ENCODE assay signal across 10 mouse cellular contexts in genomic region chr11:53448529-53448928, GRCm38 (mm10). TPM values are rescaled to one million over a fixed set of nuclear protein-coding genes. Genes with fewer than 3 reads are reported as not detected.
DNase-seq lines count a peak whose midpoint lies in the region.
"Had no signal": no experiment of that assay in that cellular context is flagged by ENCODE, and none has a peak within 500 bp of the region (broad histone marks: within the 10 kb centered on the region; RNA-seq: fewer than 3 reads in every experiment).

No protein-coding gene starts in this region.

- DNase-seq in gastrocnemius, adult 18-20 months (ENCODE audit: low spot score) = peak; percentile 69
- DNase-seq in gastrocnemius, postnatal 4 days (ENCODE audit: low spot score in 2 of 2) = no peak
- peak; percentile 53 for DNase-seq in ovary, postnatal 36 days (ENCODE audit: low spot score)
- no peak for DNase-seq in ovary, postnatal 14 days (ENCODE audit: low spot score)
- DNase-seq in gastrocnemius, postnatal 14 days = peak; percentile 25
- DNase-seq in kidney, postnatal 25 days = peak; percentile 85 to 87
- no peak for DNase-seq in urinary bladder, postnatal 10 days (ENCODE audit: low spot score)
- no peak for DNase-seq in frontal cortex, postnatal 25 days (ENCODE audit: low spot score in 2 of 2)
- DNase-seq: B cell, adult 2 months had no signal

- intact Hi-C loops in gastrocnemius, postnatal 14 days (cut with DNase I; ENCODE audit: low total_unique reads) = no loop called here

RNA-seq across cellular contexts. Expression of gene Gm10447, which starts 8.4 kb away (rescaled TPM):
- total RNA-seq in gastrocnemius, adult 18-20 months (2021) = not detected
- total RNA-seq in gastrocnemius, postnatal 4 days (2021) = not detected
- not detected for total RNA-seq in gastrocnemius, postnatal 14 days (2021)
- total RNA-seq: left cerebral cortex, postnatal 14 days had no signal

RNA-seq across cellular contexts. Expression of gene Shroom1, which starts 8.5 kb away (rescaled TPM):
- total RNA-seq in gastrocnemius, adult 18-20 months (2021) = under 1 TPM; 0.71 to 0.73 TPM
- under 1 TPM; 0.49 to 0.81 TPM for total RNA-seq in gastrocnemius, postnatal 4 days (2021)
- under 1 TPM; 0.31 to 0.38 TPM for total RNA-seq in gastrocnemius, postnatal 14 days (2021)

RNA-seq across cellular contexts. Expression of gene Gdf9, which starts 17.7 kb away (rescaled TPM):
- total RNA-seq in gastrocnemius, adult 18-20 months (2021) = under 1 TPM; 0.11 to 0.17 TPM
- 1 to 10 TPM in 1 of 2 experiments, under 1 TPM in 1; 0.86 to 1.0 TPM for total RNA-seq in gastrocnemius, postnatal 4 days (2021)
- total RNA-seq in gastrocnemius, postnatal 14 days (2021) = under 1 TPM; 0.33 to 0.68 TPM

RNA-seq across cellular contexts. Expression of gene Uqcrq, which starts 17.9 kb away (rescaled TPM):
- total RNA-seq in gastrocnemius, adult 18-20 months (2021) = 1,000 to 10,000 TPM; 1,298 to 1,311 TPM
- total RNA-seq in gastrocnemius, postnatal 4 days (2021) = 100 to 1,000 TPM; 694 to 764 TPM
- 1,000 to 10,000 TPM; 1,068 to 1,224 TPM for total RNA-seq in gastrocnemius, postnatal 14 days (2021)

RNA-seq across cellular contexts. Expression of gene Gm9837, which starts 21.8 kb away (rescaled TPM):
- total RNA-seq in gastrocnemius, adult 18-20 months (2021) = not detected
- total RNA-seq in gastrocnemius, postnatal 4 days (2021) = not detected
- total RNA-seq in gastrocnemius, postnatal 14 days (2021) = not detected

Comparison
In these comparisons a context has a peak if more than half of its experiments do, and no peak if none do; other contexts are left out.
1. DNase-seq: peak in gastrocnemius, adult 18-20 months (single experiment), ovary, postnatal 36 days (single experiment), gastrocnemius, postnatal 14 days (single experiment) and kidney, postnatal 25 days (2 of 2); none in gastrocnemius, postnatal 4 days (0 of 2), ovary, postnatal 14 days (single experiment), urinary bladder, postnatal 10 days (single experiment) and frontal cortex, postnatal 25 days (0 of 2).